Mouse (Mus musculus) ES-Bruce4 (cell line): ENCODE measurements at regions not wholly inside any gene's neighbourhood (a gene's known extent, or its start where the extent isn't known, plus 50 kb on each side); places are given as distances from the start of the nearest gene placed in this dataset.

Experiments used
- H3K27ac ChIP-seq: 2 replicates; pipeline ENCODE4 v1.5.1; 2012; ENCODE audit warnings: low read length, inconsistent platforms; ENCODE audit not compliant: insufficient read depth
- H3K27me3 ChIP-seq: 2 replicates; pipeline ENCODE4 v1.6.1; 2012; ENCODE audit warnings: mild to moderate bottlenecking, low read length, inconsistent platforms; ENCODE audit not compliant: control insufficient read depth, poor library complexity, insufficient read depth, severe bottlenecking
- H3K36me3 ChIP-seq: 2 replicates; pipeline ENCODE4 v1.6.1; 2012; ENCODE audit warnings: inconsistent platforms, mild to moderate bottlenecking, low read length, moderate library complexity; ENCODE audit not compliant: control insufficient read depth, poor library complexity, insufficient read depth, severe bottlenecking
- H3K4me1 ChIP-seq: one replicate; pipeline ENCODE4 v1.8.1; 2011; ENCODE audit warnings: low read length; ENCODE audit not compliant: control insufficient read depth, insufficient read depth
- H3K4me3 ChIP-seq: 2 replicates; pipeline ENCODE4 v1.5.1; 2011; ENCODE audit warnings: low read depth, mild to moderate bottlenecking, low read length
- H3K9ac ChIP-seq: 2 replicates; pipeline ENCODE4 v1.6.1; 2012; ENCODE audit warnings: low read depth, mild to moderate bottlenecking, inconsistent platforms; ENCODE audit not compliant: poor library complexity, severe bottlenecking
- H3K9me3 ChIP-seq: replicated peaks from 2 replicates; pipeline ENCODE4 v1.6.1; 2012; ENCODE audit warnings: mild to moderate bottlenecking, low read length, inconsistent platforms; ENCODE audit not compliant: control insufficient read depth, poor library complexity, insufficient read depth, severe bottlenecking
- CTCF ChIP-seq: IDR thresholded peaks from one replicate; pipeline ENCODE4 v1.8.1; 2011; ENCODE audit warnings: low read depth, low read length
- EP300 ChIP-seq: IDR thresholded peaks from 2 replicates; pipeline ENCODE4 v1.6.1; 2011; ENCODE audit warnings: low read depth, low read length; ENCODE audit not compliant: insufficient read depth
- POLR2A ChIP-seq: IDR thresholded peaks from one replicate; pipeline ENCODE4 v1.8.1; 2011; ENCODE audit warnings: low read length; ENCODE audit not compliant: insufficient read depth

GRCm38 (mm10) chr10:91959734-91960492 lies 762.3 kb downstream of the Nedd1 start:
- Histone ChIP-seq H3K27ac (no peak overlapping the region), H3K4me3 (no peak overlapping the region), H3K36me3 (no peaks in the 10 kb centered on the region), H3K4me1 (no peaks in the 10 kb centered on the region), H3K9ac (no peak overlapping the region), H3K27me3 (no peaks in the 10 kb centered on the region), H3K9me3 (no peaks in the 10 kb centered on the region)
- TF ChIP-seq POLR2A (no peak), EP300 (no peak), CTCF (no peak)

- Histone ChIP-seq H3K27ac (no peak overlapping the region), H3K9me3 (no peaks in the 10 kb centered on the region), H3K4me1 (no peaks in the 10 kb centered on the region), H3K9ac (no peak overlapping the region), H3K36me3 (no peaks in the 10 kb centered on the region), H3K4me3 (no peak overlapping the region), H3K27me3 (no peaks in the 10 kb centered on the region)
- TF ChIP-seq POLR2A, result no peak
- TF ChIP-seq EP300, result no peak
- TF ChIP-seq CTCF, result no peak
These were observed 769.1 kb downstream of the Nedd1 start for GRCm38 (mm10) chr10:91953078-91953477.

- TF ChIP-seq EP300 (no peak), CTCF (no peak), POLR2A (no peak)
- no peak overlapping the region for H3K4me3 ChIP-seq
- H3K4me1 ChIP-seq, result no peaks in the 10 kb centered on the region
- no peak overlapping the region for H3K9ac ChIP-seq
- no peaks in the 10 kb centered on the region for H3K9me3 ChIP-seq
- H3K27me3 ChIP-seq, result no peaks in the 10 kb centered on the region
- no peaks in the 10 kb centered on the region for H3K36me3 ChIP-seq
- no peak overlapping the region for H3K27ac ChIP-seq
These were observed 742.5 kb upstream of the Tmpo start for GRCm38 (mm10) chr10:91923626-91924025.

- no peak overlapping the region for H3K9ac ChIP-seq
- TF ChIP-seq CTCF (no peak), POLR2A (no peak), EP300 (no peak)
- no peak overlapping the region for H3K4me3 ChIP-seq
- H3K9me3 ChIP-seq, result no peaks in the 10 kb centered on the region
- no peaks in the 10 kb centered on the region for H3K27me3 ChIP-seq
- H3K36me3 ChIP-seq, result no peaks in the 10 kb centered on the region
- no peak overlapping the region for H3K27ac ChIP-seq
- H3K4me1 ChIP-seq, result no peaks in the 10 kb centered on the region
These were observed 708.7 kb upstream of the Tmpo start for GRCm38 (mm10) chr10:91889864-91890263.

GRCm38 (mm10) chr10:91888537-91888936 lies 707.4 kb upstream of the Tmpo start:
- TF ChIP-seq CTCF (no peak), EP300 (no peak), POLR2A (no peak)
- Histone ChIP-seq H3K36me3 (no peaks in the 10 kb centered on the region), H3K9me3 (no peaks in the 10 kb centered on the region), H3K27me3 (no peaks in the 10 kb centered on the region), H3K27ac (no peak overlapping the region), H3K4me3 (no peak overlapping the region), H3K9ac (no peak overlapping the region), H3K4me1 (no peaks in the 10 kb centered on the region)

- H3K36me3 ChIP-seq, result no peaks in the 10 kb centered on the region
- H3K4me1 ChIP-seq, result no peaks in the 10 kb centered on the region
- H3K27ac ChIP-seq, result no peak overlapping the region
- no peaks in the 10 kb centered on the region for H3K27me3 ChIP-seq
- H3K9ac ChIP-seq, result no peak overlapping the region
- TF ChIP-seq POLR2A (no peak), EP300 (no peak), CTCF (peak; percentile 76)
- no peaks in the 10 kb centered on the region for H3K9me3 ChIP-seq
- no peak overlapping the region for H3K4me3 ChIP-seq
These were observed 702.0 kb upstream of the Tmpo start for GRCm38 (mm10) chr10:91883155-91883554.
